Mouse (Mus musculus) E14TG2a.4 (cell line): ENCODE results near the gene Fkbp1a.

ENCODE experiments used
- H3K27me3 ChIP-seq: 2 replicates; pipeline ENCODE4 v1.6.1; 2014; ENCODE audit warnings: low read length, control low read depth; ENCODE audit not compliant: insufficient read depth
- H3K36me3 ChIP-seq: 2 replicates; pipeline ENCODE4 v1.6.1; 2014; ENCODE audit warnings: low read length, control low read depth; ENCODE audit not compliant: insufficient read depth
- H3K4me1 ChIP-seq: replicated peaks from 2 replicates; pipeline ENCODE4 v1.6.1; 2014; ENCODE audit warnings: low read depth, low read length, control low read depth
- H3K4me3 ChIP-seq: replicated peaks from 2 replicates; pipeline ENCODE4 v1.5.1; 2014; ENCODE audit warnings: mild to moderate bottlenecking, low read length
- H3K9me3 ChIP-seq: 2 replicates; pipeline ENCODE4 v1.6.1; 2014; ENCODE audit warnings: low read length, control low read depth
- CTCF ChIP-seq: conservative IDR thresholded peaks from 2 replicates; pipeline ENCODE4 v1.5.1; 2014; ENCODE audit warnings: low read length
- NANOG ChIP-seq: IDR thresholded peaks from 2 replicates; pipeline ENCODE4 v1.6.1; 2014; ENCODE audit warnings: borderline replicate concordance, low read length, mixed read lengths
- POU5F1 ChIP-seq: IDR thresholded peaks from 2 replicates; pipeline ENCODE4 v1.6.1; 2014; ENCODE audit warnings: low read length, borderline replicate concordance

The Fkbp1a gene

GRCm38 (mm10) chr2:151524324-151525041, 17.8 kb upstream of the Fkbp1a start:
- H3K4me3 ChIP-seq = no peak overlapping the region
- H3K27me3 ChIP-seq = peaks cover 7% of the 10 kb centered on the region; the same call in 1 of the 2 replicates
- TF ChIP-seq POU5F1 (no peak), NANOG (no peak), CTCF (no peak)
- H3K4me1 ChIP-seq = no peaks in the 10 kb centered on the region
- H3K36me3 ChIP-seq = peaks cover 7% of the 10 kb centered on the region; the same call in 1 of the 2 replicates
- no peaks in the 10 kb centered on the region for H3K9me3 ChIP-seq

GRCm38 (mm10) chr2:151525520-151525919, 16.8 kb upstream of the Fkbp1a start:
- H3K9me3 ChIP-seq = no peaks in the 10 kb centered on the region
- peaks cover 7% of the 10 kb centered on the region; the same call in 1 of the 2 replicates for H3K27me3 ChIP-seq
- TF ChIP-seq NANOG = no peak
- TF ChIP-seq POU5F1 = no peak
- no peak for TF ChIP-seq CTCF
- H3K36me3 ChIP-seq = peaks cover 3% of the 10 kb centered on the region; the same call in 1 of the 2 replicates
- H3K4me3 ChIP-seq = no peak overlapping the region
- peaks cover 4% of the 10 kb centered on the region for H3K4me1 ChIP-seq

- Histone ChIP-seq H3K9me3 (no peaks in the 10 kb centered on the region), H3K36me3 (no peaks in the 10 kb centered on the region), H3K4me1 (peaks cover 11% of the 10 kb centered on the region), H3K27me3 (peaks cover 7% of the 10 kb centered on the region; the same call in 1 of the 2 replicates), H3K4me3 (no peak overlapping the region)
- TF ChIP-seq NANOG (no peak), CTCF (no peak), POU5F1 (no peak)
Measured at GRCm38 (mm10) chr2:151528066-151528465, 14.2 kb upstream of the Fkbp1a start.

- Histone ChIP-seq H3K27me3 (peaks cover 7% of the 10 kb centered on the region; the same call in 1 of the 2 replicates), H3K4me3 (no peak overlapping the region), H3K4me1 (peaks cover 11% of the 10 kb centered on the region), H3K9me3 (no peaks in the 10 kb centered on the region), H3K36me3 (no peaks in the 10 kb centered on the region)
- TF ChIP-seq POU5F1 (no peak), CTCF (no peak), NANOG (no peak)
Measured at GRCm38 (mm10) chr2:151529169-151529568, 13.1 kb upstream of the Fkbp1a start.

GRCm38 (mm10) chr2:151530378-151531230, 11.7 kb upstream of the Fkbp1a start:
- H3K27me3 ChIP-seq = peaks cover 2% of the 10 kb centered on the region; the same call in 1 of the 2 replicates
- no peak overlapping the region for H3K4me3 ChIP-seq
- peaks cover 14% of the 10 kb centered on the region for H3K4me1 ChIP-seq
- H3K9me3 ChIP-seq = no peaks in the 10 kb centered on the region
- no peaks in the 10 kb centered on the region for H3K36me3 ChIP-seq
- no peak for TF ChIP-seq NANOG
- TF ChIP-seq CTCF = no peak
- no peak for TF ChIP-seq POU5F1

GRCm38 (mm10) chr2:151533632-151534031, 8.7 kb upstream of the Fkbp1a start:
- Histone ChIP-seq H3K27me3 (no peaks in the 10 kb centered on the region), H3K9me3 (no peaks in the 10 kb centered on the region), H3K4me1 (peaks cover 18% of the 10 kb centered on the region), H3K4me3 (no peak overlapping the region), H3K36me3 (no peaks in the 10 kb centered on the region)
- TF ChIP-seq POU5F1 (no peak), CTCF (no peak), NANOG (no peak)

GRCm38 (mm10) chr2:151535961-151536617, 6.2 kb upstream of the Fkbp1a start:
- peaks cover 11% of the 10 kb centered on the region for H3K4me1 ChIP-seq
- H3K9me3 ChIP-seq = no peaks in the 10 kb centered on the region
- H3K27me3 ChIP-seq = no peaks in the 10 kb centered on the region
- H3K4me3 ChIP-seq = no peak overlapping the region
- no peaks in the 10 kb centered on the region for H3K36me3 ChIP-seq
- TF ChIP-seq NANOG (no peak), CTCF (no peak), POU5F1 (no peak)

- peaks cover 14% of the 10 kb centered on the region for H3K4me1 ChIP-seq
- TF ChIP-seq POU5F1 = no peak
- TF ChIP-seq NANOG = no peak
- no peak for TF ChIP-seq CTCF
- no peak overlapping the region for H3K4me3 ChIP-seq
- H3K27me3 ChIP-seq = no peaks in the 10 kb centered on the region
- no peaks in the 10 kb centered on the region for H3K9me3 ChIP-seq
- no peaks in the 10 kb centered on the region for H3K36me3 ChIP-seq
Measured at GRCm38 (mm10) chr2:151536618-151536974, 5.7 kb upstream of the Fkbp1a start.
